Mouse (Mus musculus) kidney, embryonic 15.5 days (tissue): ENCODE measurements around the gene Dmap1. TPM values are rescaled to one million over a fixed set of nuclear protein-coding genes. Genes with fewer than 3 reads are reported as not detected.

ENCODE experiments used
- ATAC-seq: fragments of 200-750 bp; cut with Nextera tagmentation; replicated peaks from 2 replicates; pipeline ENCODE4 v1.8.0; 2017; ENCODE audit warnings: moderate TSS enrichment; ENCODE audit not compliant: low FRiP score
- H3K27ac ChIP-seq: fragments of 300-500 bp; sonication (generic); 2 replicates; pipeline ENCODE4 v1.5.1; 2015; ENCODE audit warnings: mild to moderate bottlenecking, inconsistent platforms
- H3K27me3 ChIP-seq: fragments of 300-500 bp; sonication (generic); 2 replicates; pipeline ENCODE4 v1.6.1; 2015; ENCODE audit warnings: inconsistent platforms
- H3K36me3 ChIP-seq: fragments of 300-500 bp; sonication (generic); 2 replicates; pipeline ENCODE4 v1.6.1; 2015; ENCODE audit warnings: inconsistent platforms
- H3K4me1 ChIP-seq: fragments of 300-500 bp; sonication (generic); 2 replicates; pipeline ENCODE4 v1.6.1; 2015; ENCODE audit warnings: inconsistent platforms
- H3K4me2 ChIP-seq: fragments of 300-500 bp; sonication (generic); 2 replicates; pipeline ENCODE4 v1.6.1; 2015; ENCODE audit warnings: moderate library complexity, mild to moderate bottlenecking, inconsistent platforms
- H3K4me3 ChIP-seq: fragments of 300-500 bp; sonication (generic); replicated peaks from 2 replicates; pipeline ENCODE4 v1.5.1; 2015; ENCODE audit warnings: mild to moderate bottlenecking, inconsistent platforms
- H3K9ac ChIP-seq: fragments of 300-500 bp; sonication (generic); 2 replicates; pipeline ENCODE4 v1.6.1; 2015; ENCODE audit warnings: mild to moderate bottlenecking, inconsistent platforms
- H3K9me3 ChIP-seq: fragments of 300-500 bp; sonication (generic); replicated peaks from 2 replicates; pipeline ENCODE4 v1.6.1; 2016; ENCODE audit warnings: inconsistent platforms
- WGBS: fragments of 180-500 bp; shearing (Covaris S2); methylation state at CpG from one replicate; pipeline ENCODE4 v1.1.7; 2015; ENCODE audit warnings: mixed read lengths; 5-methylcytosine and 5-hydroxymethylcytosine counted together
- polyA plus RNA-seq: library from polyadenylated mRNA; unstranded; fragments of >200 nt; fragmentation: Nextera tagmentation; extraction: Ambion mirVana; gene quantifications from 2 replicates; pipeline ENCODE4 v1.2.1, GENCODE M21; 2015

The Dmap1 gene
- polyA plus RNA-seq, 1 experiment from 2014 or later = 64.1 TPM

GRCm38 (mm10) chr4:117636891-117637613, 45.0 kb downstream of the Dmap1 start:
- no peak overlapping the region for H3K4me3 ChIP-seq
- H3K9me3 ChIP-seq = no peaks in the 10 kb centered on the region
- ATAC-seq = no peak
- H3K27me3 ChIP-seq = no peaks in the 10 kb centered on the region
- no peak overlapping the region for H3K9ac ChIP-seq
- peaks cover 6% of the 10 kb centered on the region; the same call in 1 of the 2 replicates for H3K4me1 ChIP-seq
- WGBS = 53% methylated on average over 22 of the region's 22 CpGs
- no peak overlapping the region for H3K4me2 ChIP-seq
- peaks cover 30% of the 10 kb centered on the region for H3K36me3 ChIP-seq
- H3K27ac ChIP-seq = no peak overlapping the region

- H3K9me3 ChIP-seq = no peaks in the 10 kb centered on the region
- no peak overlapping the region for H3K4me2 ChIP-seq
- WGBS = 83% methylated on average over 4 of the region's 4 CpGs
- ATAC-seq = no peak
- H3K9ac ChIP-seq = no peak overlapping the region
- peaks cover 27% of the 10 kb centered on the region for H3K36me3 ChIP-seq
- no peaks in the 10 kb centered on the region for H3K27me3 ChIP-seq
- H3K4me1 ChIP-seq = peaks cover 6% of the 10 kb centered on the region; the same call in 1 of the 2 replicates
- no peak overlapping the region for H3K4me3 ChIP-seq
- H3K27ac ChIP-seq = no peak overlapping the region
Observed at GRCm38 (mm10) chr4:117636152-117636551, 45.9 kb downstream of the Dmap1 start.

DNA sequence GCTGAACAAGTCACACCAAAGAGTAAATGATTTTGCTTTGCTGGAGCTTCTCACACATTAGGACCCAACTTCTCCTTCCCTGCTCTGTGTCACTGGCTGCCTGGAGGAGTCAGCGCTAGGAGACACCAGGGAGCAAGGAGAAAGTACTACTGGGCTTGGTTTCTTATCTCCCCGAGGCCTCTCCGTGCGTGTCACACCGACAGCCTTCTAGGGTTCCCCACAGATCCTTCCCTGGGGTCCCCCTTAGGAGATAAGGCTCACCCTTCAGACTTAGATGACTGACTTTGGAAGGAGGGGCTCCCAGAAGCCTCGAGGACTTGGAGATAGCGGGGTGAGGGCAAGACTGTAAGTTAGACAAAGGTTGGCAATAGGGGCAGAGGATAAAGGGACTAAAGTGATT, 47.4 kb downstream of the Dmap1 start:
- Histone ChIP-seq H3K4me1 (peaks cover 17% of the 10 kb centered on the region), H3K9ac (no peak overlapping the region), H3K4me3 (no peak overlapping the region), H3K36me3 (0 out of 2 replicates have a peak, but pooled peaks cover 17% of the 10 kb centered on the region), H3K27me3 (no peaks in the 10 kb centered on the region), H3K4me2 (no peak overlapping the region), H3K9me3 (no peaks in the 10 kb centered on the region), H3K27ac (no peak overlapping the region)
- WGBS = 86% methylated on average over 7 of the region's 7 CpGs
- ATAC-seq = no peak

DNA sequence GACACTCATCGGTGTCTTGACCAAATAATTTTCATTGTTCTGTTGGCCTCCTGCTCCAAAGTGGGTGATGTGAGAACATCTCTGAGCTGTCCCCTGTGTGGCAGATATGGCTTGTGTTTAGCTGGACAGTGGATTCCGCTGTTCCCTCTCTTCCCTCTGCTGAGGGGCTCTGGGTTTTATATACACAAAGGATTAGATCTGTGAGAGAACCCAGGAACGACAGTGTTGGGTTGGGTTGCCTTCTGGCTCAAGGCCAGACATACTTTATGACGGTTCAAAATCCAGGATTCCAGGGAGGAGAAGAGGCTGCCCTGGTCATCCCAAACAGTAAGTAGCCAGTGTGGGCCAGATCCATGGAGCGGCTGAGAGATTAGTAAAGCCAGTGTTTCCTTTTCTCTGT, 48.5 kb downstream of the Dmap1 start:
- Histone ChIP-seq H3K4me1 (peaks cover 22% of the 10 kb centered on the region), H3K27me3 (no peaks in the 10 kb centered on the region), H3K4me2 (no peak overlapping the region), H3K9me3 (no peaks in the 10 kb centered on the region), H3K27ac (no peak overlapping the region), H3K9ac (no peak overlapping the region), H3K4me3 (no peak overlapping the region), H3K36me3 (0 out of 2 replicates have a peak, but pooled peaks cover 17% of the 10 kb centered on the region)
- ATAC-seq = no peak
- WGBS = 74% methylated on average over 5 of the region's 5 CpGs

- no peak for ATAC-seq
- Histone ChIP-seq H3K9me3 (no peaks in the 10 kb centered on the region), H3K36me3 (peaks cover 14% of the 10 kb centered on the region; the same call in 1 of the 2 replicates), H3K27ac (no peak overlapping the region), H3K4me2 (no peak overlapping the region), H3K4me1 (peaks cover 16% of the 10 kb centered on the region), H3K4me3 (no peak overlapping the region), H3K9ac (no peak overlapping the region), H3K27me3 (no peaks in the 10 kb centered on the region)
- 55% methylated on average over 6 of the region's 6 CpGs for WGBS
Observed at GRCm38 (mm10) chr4:117630053-117630670, 51.9 kb downstream of the Dmap1 start.

DNA sequence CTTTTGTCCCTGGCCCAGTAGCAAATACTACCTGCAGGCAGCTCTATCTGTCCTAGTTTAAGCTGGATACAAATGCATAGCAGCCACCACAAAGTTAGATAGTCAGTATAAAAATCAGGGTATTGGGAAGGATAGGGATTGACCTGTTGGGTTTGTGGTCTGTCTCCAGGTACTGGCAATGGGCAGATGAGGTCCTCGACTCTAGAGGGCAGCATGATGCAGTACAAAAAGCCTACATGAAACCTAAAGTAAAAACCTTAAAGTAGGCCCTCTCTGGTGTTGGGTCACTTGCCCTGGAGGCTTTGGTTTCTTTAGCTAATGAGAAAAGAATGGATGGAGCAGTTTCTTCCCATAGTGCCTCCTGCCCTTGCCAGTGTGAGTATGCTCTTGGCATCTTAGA, 53.6 kb downstream of the Dmap1 start:
- no peak for ATAC-seq
- no peaks in the 10 kb centered on the region for H3K27me3 ChIP-seq
- no peak overlapping the region for H3K4me3 ChIP-seq
- 38% methylated on average over 1 of the region's 1 CpGs for WGBS
- H3K9ac ChIP-seq = no peak overlapping the region
- peaks cover 27% of the 10 kb centered on the region for H3K4me1 ChIP-seq
- peaks cover 13% of the 10 kb centered on the region for H3K36me3 ChIP-seq
- no peak overlapping the region for H3K27ac ChIP-seq
- H3K4me2 ChIP-seq = no peak overlapping the region
- no peaks in the 10 kb centered on the region for H3K9me3 ChIP-seq

Other genes starting within 250 kb of the Dmap1 start
- 68.7 and 69.5 TPM in 2 replicates for gene Rnf220, start 185.2 kb downstream of the Dmap1 start, polyA plus RNA-seq
- gene Eri3, start 131.9 kb downstream of the Dmap1 start, polyA plus RNA-seq = 146 and 149 TPM in 2 replicates
- gene Gm12845, start 42.1 kb upstream of the Dmap1 start, polyA plus RNA-seq = not detected in 2 replicates
- not detected in 2 replicates for gene Klf17, start 83.4 kb upstream of the Dmap1 start, polyA plus RNA-seq
- gene Slc6a9, start 152.2 kb upstream of the Dmap1 start, polyA plus RNA-seq = 9.4 and 15.2 TPM in 2 replicates
- gene Ccdc24, start 190.3 kb upstream of the Dmap1 start, polyA plus RNA-seq = 0.89 and 1.8 TPM in 2 replicates
- gene B4galt2, start 201.2 kb upstream of the Dmap1 start, polyA plus RNA-seq = 17.7 and 19.8 TPM in 2 replicates
- 212 and 221 TPM in 2 replicates for gene Atp6v0b, start 205.1 kb upstream of the Dmap1 start, polyA plus RNA-seq
- 21.2 and 22.2 TPM in 2 replicates for gene Dph2, start 209.8 kb upstream of the Dmap1 start, polyA plus RNA-seq
- 39.8 and 47.3 TPM in 2 replicates for gene Ipo13, start 232.7 kb upstream of the Dmap1 start, polyA plus RNA-seq
- 2.7 and 5.0 TPM in 2 replicates for gene Artn, start 247.5 kb upstream of the Dmap1 start, polyA plus RNA-seq